Mouse (Mus musculus) lung, postnatal 25 days (tissue): ENCODE data around the gene Atp13a2.
A peak's percentile ranks its signal among the peaks of the same experiment; 100 is the strongest.

Source experiments
- DNase-seq: peaks from one replicate; pipeline ENCODE4 v3.0.0; 2022; ENCODE audit warnings: low spot score

Atp13a2 gene

DNA sequence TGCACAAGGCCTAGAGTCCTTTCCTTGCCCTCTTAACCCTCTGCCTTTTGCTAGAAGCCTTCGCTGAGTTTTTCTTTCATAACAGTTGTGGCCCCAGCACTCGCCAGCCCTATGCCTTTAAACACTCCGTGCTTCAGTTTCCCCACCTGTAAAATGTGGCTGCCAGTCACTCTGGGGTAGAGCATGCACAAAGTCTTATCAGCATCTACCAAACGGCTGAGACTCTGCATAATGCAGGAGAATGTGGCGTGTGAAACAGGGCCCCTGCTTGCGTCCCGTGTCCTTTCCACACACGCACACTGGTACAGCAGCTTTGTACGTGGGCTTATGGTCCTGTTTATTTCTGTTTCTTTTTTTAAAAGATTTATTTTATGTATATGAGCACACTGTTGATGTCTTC is 10.1 kb downstream of the Atp13a2 start:
- no peak for DNase-seq

GRCm38 (mm10) chr4:141005983-141006382 is 19.3 kb downstream of the Atp13a2 start:
- no peak for DNase-seq

- DNase-seq: peak; percentile 86
Measured at GRCm38 (mm10) chr4:141008028-141008427, 21.4 kb downstream of the Atp13a2 start.

- no peak for DNase-seq
Measured at GRCm38 (mm10) chr4:141010118-141010517, 23.4 kb downstream of the Atp13a2 start, which contains the start of gene Mfap2. TSS of gene Mfap2 (plus strand) at chr4:141010418.

DNA sequence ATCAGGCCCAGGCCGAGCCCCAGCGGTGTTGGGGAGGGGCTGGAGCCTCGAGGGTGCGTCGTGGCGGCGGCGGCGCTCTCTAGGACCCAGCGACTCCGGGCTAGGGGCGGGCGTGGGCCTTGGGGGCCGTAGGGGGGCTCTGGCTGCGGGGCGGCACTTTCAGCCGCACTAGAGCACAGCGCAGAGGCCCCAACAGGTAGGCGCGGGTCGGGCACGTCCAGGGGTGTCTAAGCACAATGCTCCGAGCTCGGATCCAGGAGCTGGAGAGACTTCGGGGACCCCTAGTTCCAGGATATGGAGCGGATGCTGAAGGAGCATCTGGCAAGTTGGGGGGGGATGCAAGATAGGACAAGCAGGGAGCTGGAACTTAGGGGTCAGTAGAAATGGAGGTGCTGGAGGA is 23.9 kb downstream of the Atp13a2 start:
- no peak for DNase-seq

DNA sequence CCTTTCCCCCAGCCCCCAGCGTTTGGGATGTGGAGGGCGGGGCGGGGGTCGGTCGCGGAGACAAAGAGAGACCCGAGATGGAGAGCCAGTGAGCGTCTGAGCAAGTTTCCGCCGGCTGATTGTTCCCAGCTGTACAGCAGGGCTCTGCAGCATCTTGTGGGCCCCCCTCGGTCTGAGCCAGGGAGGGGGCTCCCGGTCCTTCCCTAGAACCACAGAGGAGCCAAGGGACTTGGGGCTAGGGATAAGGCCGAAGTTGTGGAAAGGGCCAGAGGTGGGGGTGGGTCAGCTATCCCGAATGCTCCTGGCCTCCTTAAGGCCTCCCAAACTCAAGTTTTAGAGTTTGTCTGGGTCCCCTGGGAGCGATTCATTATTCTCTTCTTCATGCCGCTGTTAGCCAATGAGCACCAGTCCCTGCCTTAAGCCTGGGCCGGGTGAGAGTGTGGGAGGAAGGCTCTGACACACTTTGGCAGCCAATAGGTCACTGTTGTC is 24.3 kb downstream of the Atp13a2 start:
- DNase-seq: no peak

GRCm38 (mm10) chr4:141011556-141012328 is 25.1 kb downstream of the Atp13a2 start:
- DNase-seq: no peak

GRCm38 (mm10) chr4:141012558-141012957 is 25.9 kb downstream of the Atp13a2 start:
- no peak for DNase-seq

GRCm38 (mm10) chr4:141014114-141014513 is 27.4 kb downstream of the Atp13a2 start:
- no peak for DNase-seq

- no peak for DNase-seq
Measured at GRCm38 (mm10) chr4:141014856-141015255, 28.2 kb downstream of the Atp13a2 start.

- no peak for DNase-seq
Measured at GRCm38 (mm10) chr4:141015356-141015755, 28.7 kb downstream of the Atp13a2 start.

GRCm38 (mm10) chr4:141016311-141016710 is 29.6 kb downstream of the Atp13a2 start:
- DNase-seq: no peak

- DNase-seq: no peak
Measured at GRCm38 (mm10) chr4:141017657-141018436, 31.2 kb downstream of the Atp13a2 start.

DNA sequence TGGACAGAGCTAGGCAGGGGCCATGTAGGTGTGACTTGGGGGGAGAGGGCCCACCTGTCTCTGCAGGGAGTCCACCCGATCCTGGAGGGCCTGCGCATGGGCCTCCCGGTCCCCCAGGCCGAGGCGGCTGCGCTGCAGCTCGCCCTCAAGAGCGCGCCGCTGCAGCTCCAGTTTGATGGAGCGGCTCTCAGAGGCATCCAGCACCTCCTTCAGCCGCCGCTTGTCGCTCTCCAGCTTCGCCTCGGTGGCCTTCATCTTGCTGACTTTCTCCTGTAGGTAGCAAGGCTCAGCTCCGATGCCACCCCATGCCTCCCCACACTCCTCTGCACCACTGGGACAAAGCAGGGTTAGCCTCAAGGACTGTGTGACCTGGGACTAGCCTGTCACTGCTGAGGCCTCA is 33.5 kb downstream of the Atp13a2 start:
- DNase-seq: no peak

- no peak for DNase-seq
Measured at GRCm38 (mm10) chr4:141020811-141021613, 34.3 kb downstream of the Atp13a2 start.

DNA sequence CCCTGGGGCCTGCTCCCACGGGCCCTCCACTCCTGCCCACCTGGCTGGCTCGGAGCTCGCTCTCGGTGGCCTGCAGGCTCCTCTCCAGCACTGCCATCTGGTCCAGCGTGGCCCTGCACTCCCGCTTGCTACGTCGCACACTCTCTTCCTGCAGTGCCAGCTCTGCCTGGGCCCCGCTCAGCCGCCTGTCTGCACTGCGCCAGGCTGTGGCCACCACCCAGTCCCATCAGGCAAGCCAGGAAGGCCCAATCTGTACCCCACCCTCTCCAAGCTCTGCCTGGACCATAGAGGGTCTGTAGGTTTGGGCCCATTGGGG is 34.9 kb downstream of the Atp13a2 start:
- no peak for DNase-seq

DNA sequence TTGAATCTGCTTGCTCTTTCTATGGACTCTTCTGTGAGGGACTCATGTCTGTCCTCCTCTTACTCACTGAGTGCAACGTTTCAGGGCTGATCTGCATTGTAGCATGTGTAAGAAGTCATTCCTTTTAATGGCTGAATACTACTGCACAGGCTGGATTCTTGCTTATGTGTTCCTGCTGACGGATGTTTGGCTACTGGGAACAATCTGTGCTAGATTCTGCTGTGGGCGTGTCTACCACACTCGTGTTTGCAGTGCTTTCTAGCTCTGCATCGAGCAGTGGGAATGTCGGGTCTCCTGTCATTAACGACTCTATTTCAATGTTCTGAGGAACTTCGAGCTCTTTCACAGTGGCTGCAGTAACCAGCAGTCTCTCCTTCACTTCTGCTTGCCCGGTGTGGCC is 37.4 kb downstream of the Atp13a2 start:
- peak; percentile 36 for DNase-seq

GRCm38 (mm10) chr4:141024992-141025391 is 38.3 kb downstream of the Atp13a2 start:
- no peak for DNase-seq

GRCm38 (mm10) chr4:141030541-141031206 is 44.0 kb downstream of the Atp13a2 start:
- no peak for DNase-seq

DNA sequence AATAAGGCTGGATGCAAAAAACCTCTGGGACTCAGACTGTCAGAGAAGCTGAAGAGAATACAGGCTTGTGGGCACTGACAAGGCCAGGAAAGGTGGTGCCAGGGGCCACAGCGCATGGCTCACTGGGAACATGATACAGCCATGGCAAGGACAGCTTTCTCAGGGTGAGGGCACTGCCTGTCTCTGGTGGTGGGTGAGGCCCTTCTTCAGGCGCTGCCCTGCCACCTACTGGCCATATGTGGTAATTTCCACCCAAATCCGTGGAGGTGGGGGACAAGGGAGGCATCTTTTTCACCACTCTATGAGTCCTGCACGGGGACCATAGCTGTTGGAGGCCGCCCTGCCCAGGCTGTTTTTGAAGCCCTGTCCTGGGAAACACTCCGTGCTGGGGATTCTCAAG is 45.1 kb downstream of the Atp13a2 start:
- peak; percentile 75 for DNase-seq

DNA sequence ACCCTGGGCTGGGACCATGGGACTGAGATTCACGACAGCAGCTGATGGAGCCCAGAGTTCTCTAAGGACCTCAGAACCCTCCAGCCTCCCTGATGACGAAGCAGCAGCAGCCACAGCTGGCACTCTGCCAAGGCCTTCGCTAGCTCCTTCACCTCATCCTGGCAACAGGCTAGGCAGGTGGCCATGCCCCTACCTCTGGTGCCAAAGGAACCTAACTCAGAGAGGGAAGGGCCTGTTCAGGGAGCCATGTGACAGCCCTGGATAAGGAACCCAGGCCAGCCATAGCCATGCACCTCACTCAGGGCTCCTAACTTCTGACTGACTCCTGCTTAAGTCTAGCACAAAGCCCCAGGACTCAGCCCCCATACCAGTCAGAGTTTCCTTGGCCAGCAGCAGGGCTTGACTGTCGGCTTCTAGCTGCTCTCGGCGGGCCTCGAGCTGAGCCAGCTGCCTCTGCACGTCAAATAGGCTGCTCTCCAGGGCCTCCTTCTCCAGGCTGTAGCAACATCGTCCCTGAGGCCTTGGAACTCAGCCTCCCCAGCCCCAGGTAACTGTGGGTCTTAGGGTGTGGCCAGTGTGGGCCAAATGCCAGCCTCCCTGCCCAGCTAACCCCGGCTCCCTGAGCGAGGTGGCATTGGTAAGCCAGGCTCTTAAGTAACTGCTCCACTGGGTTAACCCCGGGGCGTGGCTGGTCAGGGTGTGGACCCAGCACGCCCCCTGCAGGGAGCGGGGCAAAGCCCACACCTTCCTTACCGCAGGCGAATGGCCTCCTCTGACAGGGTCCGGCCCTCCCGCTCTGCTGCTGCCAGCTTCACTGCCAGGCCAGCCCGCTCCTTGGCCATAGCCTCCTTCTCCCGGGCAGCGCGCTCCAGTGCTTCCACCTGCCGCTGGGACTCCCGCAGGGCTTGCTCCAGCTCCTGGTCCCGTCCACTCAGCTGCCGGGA is 47.2 kb downstream of the Atp13a2 start:
- DNase-seq: peak; percentile 80
